Mouse (Mus musculus): Measurements from ENCODE around the gene Clstn2. TPM values are rescaled to one million over a fixed set of nuclear protein-coding genes. Genes with fewer than 3 reads are reported as not detected.
A peak's percentile ranks its signal among the peaks of the same experiment; 100 is the strongest.

Clstn2 gene
- total RNA-seq, 2 experiments from 2014 or later, result 148 to 162 TPM

DNA sequence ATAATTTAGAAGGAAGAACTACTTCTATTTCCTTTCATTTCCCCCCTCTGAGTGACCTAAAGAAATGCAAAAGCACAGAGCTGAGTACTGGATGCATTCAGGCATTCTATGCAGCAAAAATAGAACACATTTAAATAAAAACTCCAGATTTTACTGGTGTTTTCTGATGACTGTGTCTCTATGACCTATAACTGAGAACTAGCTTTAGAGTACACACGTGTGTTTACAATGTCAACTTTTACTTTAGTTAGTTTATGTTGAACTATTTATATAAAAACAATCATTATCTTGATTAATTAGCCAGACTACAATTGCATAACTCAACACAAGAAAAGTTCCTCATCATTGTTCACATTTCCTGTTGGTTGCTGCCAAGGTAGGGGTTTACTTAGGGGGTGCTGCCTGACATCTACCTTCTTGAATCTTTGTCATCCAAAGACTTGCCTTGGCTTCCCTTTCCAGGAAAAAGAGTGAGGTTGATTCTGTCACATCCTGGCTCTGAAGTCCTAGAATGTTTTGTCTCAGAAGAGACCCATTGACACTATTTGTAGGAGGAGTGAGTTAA is 603.0 kb downstream of the Clstn2 start:
- Histone ChIP-seq H3K4me3 (no peak overlapping the region), H3K27ac (no peak overlapping the region)
- TF ChIP-seq CTCF (conservative IDR thresholded peaks at IDR 0.05), result no peak
- DNase-seq (ENCODE audit: low spot score in 2 of 2), result no peak

GRCm38 (mm10) chr9:97428127-97428526 is 604.9 kb downstream of the Clstn2 start:
- TF ChIP-seq CTCF (conservative IDR thresholded peaks at IDR 0.05), result no peak
- H3K27ac ChIP-seq, result peak overlapping the region; percentile 83

DNA sequence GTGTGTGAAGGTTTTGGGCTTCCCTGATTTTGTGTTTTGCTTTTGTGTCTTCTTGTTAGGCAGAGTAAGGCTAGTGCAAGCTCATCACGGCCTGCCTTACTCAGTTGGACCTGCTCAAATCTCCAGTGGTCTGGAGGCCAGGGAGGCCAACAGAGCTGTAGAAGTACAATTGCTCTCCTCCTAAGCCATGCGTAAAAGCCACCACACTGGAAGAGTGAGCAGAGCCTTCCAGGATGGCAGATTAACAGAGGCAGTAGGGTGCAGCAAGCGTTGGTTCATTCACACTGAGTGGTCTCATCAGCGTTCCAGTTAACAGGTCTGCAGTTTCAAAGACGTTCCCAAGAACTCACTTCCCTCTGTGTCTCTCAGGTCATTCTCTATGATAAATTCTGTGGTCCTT is 612.1 kb downstream of the Clstn2 start:
- no peak for DNase-seq (ENCODE audit: low spot score in 2 of 2)
- no peak overlapping the region for H3K4me3 ChIP-seq
- no peak overlapping the region for H3K27ac ChIP-seq
- TF ChIP-seq CTCF (conservative IDR thresholded peaks at IDR 0.05), result no peak

More at GRCm38 (mm10) chr9:97428127-97428526, 604.9 kb downstream of the Clstn2 start:
- DNase-seq (ENCODE audit: low spot score in 2 of 2), result peak; percentile 72 to 87
- no peak overlapping the region for H3K4me3 ChIP-seq

- DNase-seq (ENCODE audit: low spot score in 2 of 2), result no peak
- no peak overlapping the region for H3K4me3 ChIP-seq
- no peak for TF ChIP-seq CTCF (conservative IDR thresholded peaks at IDR 0.05)
- H3K27ac ChIP-seq, result peak overlapping the region; percentile 36
These were observed 617.9 kb downstream of the Clstn2 start for GRCm38 (mm10) chr9:97414876-97415668.

- no peak overlapping the region for H3K27ac ChIP-seq
- peak; percentile 63 for TF ChIP-seq CTCF (conservative IDR thresholded peaks at IDR 0.05)
- H3K4me3 ChIP-seq, result no peak overlapping the region
- no peak for DNase-seq (ENCODE audit: low spot score in 2 of 2)
These were observed 624.8 kb downstream of the Clstn2 start for GRCm38 (mm10) chr9:97408142-97408541.

Data from layer of hippocampus, adult 2 months (tissue).